Mouse (Mus musculus): ENCODE measurements around the gene Hist1h2bh. TPM values are rescaled to one million over a fixed set of nuclear protein-coding genes. Genes with fewer than 3 reads are reported as not detected.

Hist1h2bh gene
- polyA plus RNA-seq, 1 experiment from 2014 or later: 1.4 TPM

Small RNA genes lying within 50 kb of the gene (microRNA-seq; reads per million reads assigned to microRNA genes)
- not detected for gene Gm44297
- gene Gm44359: not detected
- not detected for gene Gm44394
- gene n-TStga1: 1.2 reads per million

Other genes starting within 250 kb of the Hist1h2bh start
- gene Zfp322a, start 174.2 kb downstream of the Hist1h2bh start, polyA plus RNA-seq (2015; fragmentation: Nextera tagmentation; extraction: Ambion mirVana): 36.9 and 38.3 TPM in 2 replicates
- 10.3 and 11.4 TPM in 2 replicates for gene Abt1, start 119.5 kb downstream of the Hist1h2bh start, polyA plus RNA-seq (2015; fragmentation: Nextera tagmentation; extraction: Ambion mirVana)
- 0.21 and 0.22 TPM in 2 replicates for gene Btn1a1, start 77.5 kb downstream of the Hist1h2bh start, polyA plus RNA-seq (2015; fragmentation: Nextera tagmentation; extraction: Ambion mirVana)
- gene Btn2a2, start 54.5 kb downstream of the Hist1h2bh start, polyA plus RNA-seq (2015; fragmentation: Nextera tagmentation; extraction: Ambion mirVana): 0.14 and 0.28 TPM in 2 replicates
- 5.7 and 6.3 TPM in 2 replicates for gene Hist1h4h, start 12.3 kb downstream of the Hist1h2bh start, polyA plus RNA-seq (2015; fragmentation: Nextera tagmentation; extraction: Ambion mirVana)
- gene Hist1h2af, start 9.5 kb downstream of the Hist1h2bh start, polyA plus RNA-seq (2015; fragmentation: Nextera tagmentation; extraction: Ambion mirVana): 0.74 and 3.1 TPM in 2 replicates
- 4.7 and 6.1 TPM in 2 replicates for gene Hist1h3g, start 8.0 kb downstream of the Hist1h2bh start, polyA plus RNA-seq (2015; fragmentation: Nextera tagmentation; extraction: Ambion mirVana)
- 0.81 and 0.90 TPM in 2 replicates for gene Hist1h3f, start 660 bp upstream of the Hist1h2bh start, polyA plus RNA-seq (2015; fragmentation: Nextera tagmentation; extraction: Ambion mirVana)
- 1.6 TPM in 1 of 2 replicates, not detected in the other for gene Hist1h4f, start 8.3 kb upstream of the Hist1h2bh start, polyA plus RNA-seq (2015; fragmentation: Nextera tagmentation; extraction: Ambion mirVana)
- 0.67 and 0.93 TPM in 2 replicates for gene Hist1h1d, start 9.9 kb upstream of the Hist1h2bh start, polyA plus RNA-seq (2015; fragmentation: Nextera tagmentation; extraction: Ambion mirVana)
- 2.8 and 3.6 TPM in 2 replicates for gene Hist1h3e, start 19.0 kb upstream of the Hist1h2bh start, polyA plus RNA-seq (2015; fragmentation: Nextera tagmentation; extraction: Ambion mirVana)
- 34.0 and 56.1 TPM in 2 replicates for gene Hist1h2ae, start 27.8 kb upstream of the Hist1h2bh start, polyA plus RNA-seq (2015; fragmentation: Nextera tagmentation; extraction: Ambion mirVana)
- 16.8 and 17.5 TPM in 2 replicates for gene Hist1h2bg, start 28.0 kb upstream of the Hist1h2bh start, polyA plus RNA-seq (2015; fragmentation: Nextera tagmentation; extraction: Ambion mirVana)
- gene Hist1h2bf, start 30.8 kb upstream of the Hist1h2bh start, polyA plus RNA-seq (2015; fragmentation: Nextera tagmentation; extraction: Ambion mirVana): 1.7 and 3.0 TPM in 2 replicates
- gene Hist1h2ad, start 31.0 kb upstream of the Hist1h2bh start, polyA plus RNA-seq (2015; fragmentation: Nextera tagmentation; extraction: Ambion mirVana): 2.5 TPM in 2 replicates
- gene Hist1h3d, start 32.4 kb upstream of the Hist1h2bh start, polyA plus RNA-seq (2015; fragmentation: Nextera tagmentation; extraction: Ambion mirVana): 6.3 and 6.5 TPM in 2 replicates
- gene Hist1h4d, start 38.2 kb upstream of the Hist1h2bh start, polyA plus RNA-seq (2015; fragmentation: Nextera tagmentation; extraction: Ambion mirVana): 60.7 and 86.3 TPM in 2 replicates
- gene Hist1h2be, start 77.7 kb upstream of the Hist1h2bh start, polyA plus RNA-seq (2015; fragmentation: Nextera tagmentation; extraction: Ambion mirVana): 2.8 and 3.0 TPM in 2 replicates
- gene Hist1h1e, start 79.2 kb upstream of the Hist1h2bh start, polyA plus RNA-seq (2015; fragmentation: Nextera tagmentation; extraction: Ambion mirVana): 11.3 and 16.6 TPM in 2 replicates
- 1.7 TPM in 2 replicates for gene Hist1h2ac, start 140.6 kb upstream of the Hist1h2bh start, polyA plus RNA-seq (2015; fragmentation: Nextera tagmentation; extraction: Ambion mirVana)
- gene Hist1h2bc, start 140.8 kb upstream of the Hist1h2bh start, polyA plus RNA-seq (2015; fragmentation: Nextera tagmentation; extraction: Ambion mirVana): 101 and 102 TPM in 2 replicates
- gene Hist1h1t, start 152.4 kb upstream of the Hist1h2bh start, polyA plus RNA-seq (2015; fragmentation: Nextera tagmentation; extraction: Ambion mirVana): 0.14 TPM in 1 of 2 replicates, not detected in the other
- gene Hist1h4c, start 155.1 kb upstream of the Hist1h2bh start, polyA plus RNA-seq (2015; fragmentation: Nextera tagmentation; extraction: Ambion mirVana): 4.5 and 4.8 TPM in 2 replicates
- gene Hfe, start 167.5 kb upstream of the Hist1h2bh start, polyA plus RNA-seq (2015; fragmentation: Nextera tagmentation; extraction: Ambion mirVana): 8.8 and 9.6 TPM in 2 replicates
- gene Hist1h1c, start 195.4 kb upstream of the Hist1h2bh start, polyA plus RNA-seq (2015; fragmentation: Nextera tagmentation; extraction: Ambion mirVana): 53.4 and 58.0 TPM in 2 replicates
- 3.1 and 3.7 TPM in 2 replicates for gene Hist1h3c, start 202.2 kb upstream of the Hist1h2bh start, polyA plus RNA-seq (2015; fragmentation: Nextera tagmentation; extraction: Ambion mirVana)
- 1.00 and 2.9 TPM in 2 replicates for gene Hist1h2bb, start 203.3 kb upstream of the Hist1h2bh start, polyA plus RNA-seq (2015; fragmentation: Nextera tagmentation; extraction: Ambion mirVana)
- 16.2 and 26.2 TPM in 2 replicates for gene Hist1h2ab, start 207.7 kb upstream of the Hist1h2bh start, polyA plus RNA-seq (2015; fragmentation: Nextera tagmentation; extraction: Ambion mirVana)
- gene Hist1h3b, start 208.9 kb upstream of the Hist1h2bh start, polyA plus RNA-seq (2015; fragmentation: Nextera tagmentation; extraction: Ambion mirVana): 7.0 and 7.5 TPM in 2 replicates
- 1.2 and 3.7 TPM in 2 replicates for gene Hist1h4b, start 213.6 kb upstream of the Hist1h2bh start, polyA plus RNA-seq (2015; fragmentation: Nextera tagmentation; extraction: Ambion mirVana)
- gene Hist1h4a, start 217.8 kb upstream of the Hist1h2bh start, polyA plus RNA-seq (2015; fragmentation: Nextera tagmentation; extraction: Ambion mirVana): 0.28 and 1.5 TPM in 2 replicates
- 2.0 and 3.5 TPM in 2 replicates for gene Hist1h3a, start 219.0 kb upstream of the Hist1h2bh start, polyA plus RNA-seq (2015; fragmentation: Nextera tagmentation; extraction: Ambion mirVana)
- 1.3 TPM in 2 replicates for gene Hist1h1a, start 220.3 kb upstream of the Hist1h2bh start, polyA plus RNA-seq (2015; fragmentation: Nextera tagmentation; extraction: Ambion mirVana)
- gene Trim38, start 226.5 kb upstream of the Hist1h2bh start, polyA plus RNA-seq (2015; fragmentation: Nextera tagmentation; extraction: Ambion mirVana): not detected in 2 replicates

Data from stomach, embryonic 16.5 days (tissue).